Mouse (Mus musculus) kidney, embryonic 14.5 days (tissue): ENCODE measurements around the gene Wdr18. TPM values are rescaled to one million over a fixed set of nuclear protein-coding genes. Genes with fewer than 3 reads are reported as not detected.

Experiments
- ATAC-seq: fragments of 200-750 bp; cut with Nextera tagmentation; 2 replicates; pipeline ENCODE4 v1.8.0; 2017; ENCODE audit warnings: moderate number of reproducible peaks, mild to moderate bottlenecking, moderate TSS enrichment, moderate library complexity; ENCODE audit not compliant: low FRiP score, low TSS enrichment
- H3K27ac ChIP-seq: fragments of 300-500 bp; sonication (generic); 2 replicates; pipeline ENCODE4 v1.5.1; 2014; ENCODE audit warnings: low read depth, mild to moderate bottlenecking, low read length, moderate library complexity, mixed read lengths
- H3K27me3 ChIP-seq: fragments of 300-500 bp; sonication (generic); 2 replicates; pipeline ENCODE4 v1.6.1; 2014; ENCODE audit warnings: mild to moderate bottlenecking, low read length; ENCODE audit not compliant: control insufficient read depth, insufficient read depth
- H3K36me3 ChIP-seq: fragments of 300-500 bp; sonication (generic); 2 replicates; pipeline ENCODE4 v1.6.1; 2014; ENCODE audit warnings: low read length, mixed read lengths; ENCODE audit not compliant: control insufficient read depth, insufficient read depth
- H3K4me1 ChIP-seq: fragments of 300-500 bp; sonication (generic); 2 replicates; pipeline ENCODE4 v1.6.1; 2014; ENCODE audit warnings: low read length, mixed read lengths; ENCODE audit not compliant: control insufficient read depth, insufficient read depth
- H3K4me2 ChIP-seq: fragments of 300-500 bp; sonication (generic); replicated peaks from 2 replicates; pipeline ENCODE4 v1.6.1; 2014; ENCODE audit warnings: low read depth, mild to moderate bottlenecking, low read length
- H3K4me3 ChIP-seq: fragments of 300-500 bp; sonication (generic); 2 replicates; pipeline ENCODE4 v1.5.1; 2014; ENCODE audit warnings: mild to moderate bottlenecking, low read length
- H3K9ac ChIP-seq: fragments of 300-500 bp; sonication (generic); 2 replicates; pipeline ENCODE4 v1.6.1; 2014; ENCODE audit warnings: low read depth, mild to moderate bottlenecking, low read length, moderate library complexity
- H3K9me3 ChIP-seq: fragments of 300-500 bp; sonication (generic); 2 replicates; pipeline ENCODE4 v1.6.1; 2016; ENCODE audit warnings: low read length; ENCODE audit not compliant: control insufficient read depth
- WGBS: fragments of 180-500 bp; shearing (Covaris S2); extraction: QIAGEN DNeasy Blood & Tissue Kit; methylation state at CpG from one replicate; pipeline ENCODE4 v1.1.7; 2014; 5-methylcytosine and 5-hydroxymethylcytosine counted together
- polyA plus RNA-seq: library from polyadenylated mRNA; unstranded; fragments of >200 nt; fragmentation: Nextera tagmentation; extraction: Ambion mirVana; gene quantifications from 2 replicates; pipeline ENCODE4 v1.2.1, GENCODE M21; 2014

The Wdr18 gene
- polyA plus RNA-seq, 1 experiment from 2014 or later: 132 TPM

- Histone ChIP-seq H3K9ac (no peak overlapping the region), H3K4me2 (no peak overlapping the region), H3K27ac (no peak overlapping the region), H3K9me3 (0 out of 2 replicates have a peak, but pooled peaks cover 5% of the 10 kb centered on the region), H3K36me3 (peaks cover 50% of the 10 kb centered on the region), H3K4me1 (0 out of 2 replicates have a peak, but pooled peaks cover 2% of the 10 kb centered on the region), H3K27me3 (peaks cover 8% of the 10 kb centered on the region; the same call in 1 of the 2 replicates), H3K4me3 (no peak overlapping the region)
- no peak for ATAC-seq
- 84% methylated on average over 28 of the region's 28 CpGs for WGBS
Observed at GRCm38 (mm10) chr10:79976071-79976721, 16.2 kb downstream of the Wdr18 start.

GRCm38 (mm10) chr10:79976722-79977107 is 16.8 kb downstream of the Wdr18 start:
- Histone ChIP-seq H3K36me3 (peaks cover 53% of the 10 kb centered on the region), H3K9ac (no peak overlapping the region), H3K27me3 (peaks cover 3% of the 10 kb centered on the region; the same call in 1 of the 2 replicates), H3K4me2 (no peak overlapping the region), H3K4me3 (no peak overlapping the region), H3K4me1 (0 out of 2 replicates have a peak, but pooled peaks cover 2% of the 10 kb centered on the region), H3K9me3 (0 out of 2 replicates have a peak, but pooled peaks cover 5% of the 10 kb centered on the region), H3K27ac (no peak overlapping the region)
- no peak for ATAC-seq
- WGBS: 77% methylated on average over 33 of the region's 36 CpGs

GRCm38 (mm10) chr10:79977324-79977723 is 17.4 kb downstream of the Wdr18 start:
- Histone ChIP-seq H3K36me3 (peaks cover 53% of the 10 kb centered on the region), H3K4me2 (no peak overlapping the region), H3K4me3 (no peak overlapping the region), H3K27ac (no peak overlapping the region), H3K9me3 (0 out of 2 replicates have a peak, but pooled peaks cover 5% of the 10 kb centered on the region), H3K27me3 (no peaks in the 10 kb centered on the region), H3K4me1 (peaks cover 3% of the 10 kb centered on the region), H3K9ac (no peak overlapping the region)
- 83% methylated on average over 28 of the region's 28 CpGs for WGBS
- no peak for ATAC-seq

- no peak overlapping the region for H3K4me3 ChIP-seq
- H3K4me1 ChIP-seq: peaks cover 8% of the 10 kb centered on the region
- WGBS: 97% methylated on average over 21 of the region's 21 CpGs
- 0 out of 2 replicates have a peak, but pooled peaks cover 5% of the 10 kb centered on the region for H3K9me3 ChIP-seq
- no peak overlapping the region for H3K4me2 ChIP-seq
- no peaks in the 10 kb centered on the region for H3K27me3 ChIP-seq
- no peak for ATAC-seq
- H3K27ac ChIP-seq: no peak overlapping the region
- H3K36me3 ChIP-seq: peaks cover 53% of the 10 kb centered on the region
- no peak overlapping the region for H3K9ac ChIP-seq
Observed at GRCm38 (mm10) chr10:79978061-79978460, 18.1 kb downstream of the Wdr18 start.

GRCm38 (mm10) chr10:79979401-79980155 is 19.6 kb downstream of the Wdr18 start:
- 93% methylated on average over 22 of the region's 22 CpGs for whole genome bisulfite sequencing
- Histone ChIP-seq H3K27me3 (no peaks in the 10 kb centered on the region), H3K27ac (no peak overlapping the region), H3K4me3 (no peak overlapping the region), H3K9ac (no peak overlapping the region), H3K4me1 (peaks cover 14% of the 10 kb centered on the region), H3K9me3 (0 out of 2 replicates have a peak, but pooled peaks cover 5% of the 10 kb centered on the region), H3K4me2 (no peak overlapping the region), H3K36me3 (peaks cover 53% of the 10 kb centered on the region)
- ATAC-seq: no peak

- no peak for ATAC-seq
- 79% methylated on average over 5 of the region's 5 CpGs for WGBS
- no peaks in the 10 kb centered on the region for H3K9me3 ChIP-seq
- no peak overlapping the region for H3K27ac ChIP-seq
- H3K27me3 ChIP-seq: no peaks in the 10 kb centered on the region
- H3K4me1 ChIP-seq: peaks cover 29% of the 10 kb centered on the region
- H3K4me3 ChIP-seq: peak overlapping the region; percentile 62
- H3K36me3 ChIP-seq: peaks cover 21% of the 10 kb centered on the region
- H3K4me2 ChIP-seq: peak overlapping the region; percentile 88
- peak overlapping the region; percentile 89; the same call in 1 of the 2 replicates for H3K9ac ChIP-seq
Observed at GRCm38 (mm10) chr10:79983205-79983604, 23.3 kb downstream of the Wdr18 start.

- Histone ChIP-seq H3K4me2 (peak overlapping the region; percentile 88), H3K27ac (peak overlapping the region; percentile 91), H3K4me3 (peak overlapping the region; percentile 62), H3K9me3 (no peaks in the 10 kb centered on the region), H3K27me3 (no peaks in the 10 kb centered on the region), H3K4me1 (peaks cover 29% of the 10 kb centered on the region), H3K9ac (peak overlapping the region; percentile 89), H3K36me3 (peaks cover 16% of the 10 kb centered on the region)
- 0 out of 2 replicates have a peak, but pooled peaks have one; percentile 1 for ATAC-seq
- WGBS: 1% methylated on average over 21 of the region's 21 CpGs
Observed at GRCm38 (mm10) chr10:79983670-79984069, 23.7 kb downstream of the Wdr18 start.

GRCm38 (mm10) chr10:79984195-79984816 is 24.4 kb downstream of the Wdr18 start, which contains the start of gene Tmem259:
Gene Tmem259, minus strand, starts transcription at chr10:79984330.
- Histone ChIP-seq H3K9me3 (no peaks in the 10 kb centered on the region), H3K4me2 (peak within 1 kb of the TSS; percentile 88), H3K4me3 (peak within 1 kb of the TSS; percentile 62), H3K27me3 (no peaks in the 10 kb centered on the region), H3K4me1 (peaks cover 30% of the 10 kb centered on the region), H3K27ac (peak within 1 kb of the TSS; percentile 91), H3K9ac (peak within 1 kb of the TSS; percentile 89), H3K36me3 (peaks cover 10% of the 10 kb centered on the region)
- ATAC-seq: peak; percentile 71
- under 1% methylated on average over 39 of the region's 49 CpGs for whole genome bisulfite sequencing
